Mouse (Mus musculus) lung, embryonic 16.5 days (tissue): ENCODE data around the gene Zfp335. TPM values are rescaled to one million over a fixed set of nuclear protein-coding genes. Genes with fewer than 3 reads are reported as not detected.

Source experiments
- ATAC-seq: fragments of 200-750 bp; cut with Nextera tagmentation; 2 replicates; pipeline ENCODE4 v1.8.0; 2017; ENCODE audit warnings: low read depth, mild to moderate bottlenecking, moderate library complexity
- H3K27ac ChIP-seq: fragments of 300-500 bp; sonication (generic); 2 replicates; pipeline ENCODE4 v1.5.1; 2014; ENCODE audit warnings: mild to moderate bottlenecking, control low read depth, low read length
- H3K27me3 ChIP-seq: fragments of 300-500 bp; sonication (generic); 2 replicates; pipeline ENCODE4 v1.6.1; 2014; ENCODE audit warnings: low read depth, low read length, mixed read lengths; ENCODE audit not compliant: control insufficient read depth, insufficient read depth
- H3K36me3 ChIP-seq: fragments of 300-500 bp; sonication (generic); 2 replicates; pipeline ENCODE4 v1.6.1; 2014; ENCODE audit warnings: low read length; ENCODE audit not compliant: control insufficient read depth, insufficient read depth
- H3K4me1 ChIP-seq: fragments of 300-500 bp; sonication (generic); replicated peaks from 2 replicates; pipeline ENCODE4 v1.6.1; 2014; ENCODE audit warnings: low read length, mixed read lengths; ENCODE audit not compliant: control insufficient read depth, insufficient read depth
- H3K4me2 ChIP-seq: fragments of 300-500 bp; sonication (generic); 2 replicates; pipeline ENCODE4 v1.6.1; 2014; ENCODE audit warnings: low read depth, low read length, control low read depth
- H3K4me3 ChIP-seq: fragments of 300-500 bp; sonication (generic); 2 replicates; pipeline ENCODE4 v1.5.1; 2014; ENCODE audit warnings: mild to moderate bottlenecking, low read length, control low read depth
- H3K9ac ChIP-seq: fragments of 300-500 bp; sonication (generic); 2 replicates; pipeline ENCODE4 v1.6.1; 2014; ENCODE audit warnings: low read length, control low read depth
- H3K9me3 ChIP-seq: fragments of 300-500 bp; sonication (generic); 2 replicates; pipeline ENCODE4 v1.6.1; 2016; ENCODE audit warnings: low read length; ENCODE audit not compliant: control insufficient read depth
- WGBS: fragments of 180-500 bp; shearing (Covaris S2); extraction: QIAGEN DNeasy Blood & Tissue Kit; methylation state at CpG from one replicate; pipeline ENCODE4 v1.1.7; 2014; 5-methylcytosine and 5-hydroxymethylcytosine counted together
- polyA plus RNA-seq: library from polyadenylated mRNA; unstranded; fragments of >200 nt; fragmentation: Nextera tagmentation; extraction: Ambion mirVana; gene quantifications from 2 replicates; pipeline ENCODE4 v1.2.1, GENCODE M21; 2015

Gene Zfp335
- polyA plus RNA-seq: 14.3 and 14.6 TPM in 2 replicates

- peaks cover 16% of the 10 kb centered on the region for H3K4me1 ChIP-seq
- peak within 1 kb of the TSS; percentile 78 for H3K4me3 ChIP-seq
- under 1% methylated on average over 90 of the region's 91 CpGs for WGBS
- peaks cover under 1% of the 10 kb centered on the region; the same call in 1 of the 2 replicates for H3K9me3 ChIP-seq
- peak within 1 kb of the TSS; percentile 99 for H3K27ac ChIP-seq
- H3K36me3 ChIP-seq: peaks cover 29% of the 10 kb centered on the region
- no peaks in the 10 kb centered on the region for H3K27me3 ChIP-seq
- H3K4me2 ChIP-seq: peak within 1 kb of the TSS; percentile 75
- H3K9ac ChIP-seq: peak within 1 kb of the TSS; percentile 96
- peak; percentile 90 for ATAC-seq
Measured at GRCm38 (mm10) chr2:164911086-164912048, at the start of gene Zfp335. Gene Zfp335, minus strand, starts transcription at chr2:164911757.

- Histone ChIP-seq H3K4me2 (peak within 1 kb of the TSS; percentile 79), H3K36me3 (no peaks in the 10 kb centered on the region), H3K4me3 (peak within 1 kb of the TSS; percentile 59), H3K9ac (peak within 1 kb of the TSS; percentile 63), H3K27me3 (peaks cover 2% of the 10 kb centered on the region; the same call in 1 of the 2 replicates), H3K4me1 (peaks cover 2% of the 10 kb centered on the region; the same call in 1 of the 2 replicates), H3K27ac (no peak within 1 kb of the TSS), H3K9me3 (no peaks in the 10 kb centered on the region)
- WGBS: 2% methylated on average over 31 of the region's 54 CpGs
- ATAC-seq: peak; percentile 82
Measured at GRCm38 (mm10) chr2:164960716-164961441, 49.3 kb upstream of the Zfp335 start, which contains the start of gene Slc12a5. Gene Slc12a5, plus strand, starts transcription at chr2:164960802.

- no peak overlapping the region for H3K27ac ChIP-seq
- H3K9ac ChIP-seq: no peak overlapping the region
- H3K36me3 ChIP-seq: no peaks in the 10 kb centered on the region
- peaks cover 2% of the 10 kb centered on the region; the same call in 1 of the 2 replicates for H3K4me1 ChIP-seq
- H3K27me3 ChIP-seq: peaks cover 16% of the 10 kb centered on the region
- H3K4me2 ChIP-seq: no peak overlapping the region
- ATAC-seq: no peak
- H3K4me3 ChIP-seq: no peak overlapping the region
- H3K9me3 ChIP-seq: no peaks in the 10 kb centered on the region
- 64% methylated on average over 9 of the region's 9 CpGs for WGBS
Measured at GRCm38 (mm10) chr2:164957548-164958315, 46.2 kb upstream of the Zfp335 start.

GRCm38 (mm10) chr2:164956195-164956594 lies 44.6 kb upstream of the Zfp335 start:
- Histone ChIP-seq H3K4me2 (no peak overlapping the region), H3K27ac (no peak overlapping the region), H3K4me3 (no peak overlapping the region), H3K9ac (no peak overlapping the region), H3K9me3 (0 out of 2 replicates have a peak, but pooled peaks cover 3% of the 10 kb centered on the region), H3K27me3 (peaks cover 30% of the 10 kb centered on the region), H3K4me1 (peaks cover 2% of the 10 kb centered on the region; the same call in 1 of the 2 replicates), H3K36me3 (no peaks in the 10 kb centered on the region)
- WGBS: 47% methylated on average over 5 of the region's 5 CpGs
- no peak for ATAC-seq

GRCm38 (mm10) chr2:164955725-164956124 lies 44.2 kb upstream of the Zfp335 start:
- Histone ChIP-seq H3K27me3 (peaks cover 34% of the 10 kb centered on the region), H3K27ac (no peak overlapping the region), H3K4me3 (no peak overlapping the region), H3K36me3 (no peaks in the 10 kb centered on the region), H3K4me2 (no peak overlapping the region), H3K9me3 (0 out of 2 replicates have a peak, but pooled peaks cover 3% of the 10 kb centered on the region), H3K4me1 (peaks cover 2% of the 10 kb centered on the region; the same call in 1 of the 2 replicates), H3K9ac (no peak overlapping the region)
- ATAC-seq: no peak
- WGBS: 65% methylated on average over 4 of the region's 4 CpGs

GRCm38 (mm10) chr2:164953224-164953623 lies 41.7 kb upstream of the Zfp335 start:
- H3K27me3 ChIP-seq: peaks cover 59% of the 10 kb centered on the region
- H3K36me3 ChIP-seq: no peaks in the 10 kb centered on the region
- WGBS: under 1% methylated on average over 21 of the region's 21 CpGs
- no peak overlapping the region for H3K4me3 ChIP-seq
- H3K9me3 ChIP-seq: 0 out of 2 replicates have a peak, but pooled peaks cover 3% of the 10 kb centered on the region
- H3K4me1 ChIP-seq: peaks cover 2% of the 10 kb centered on the region; the same call in 1 of the 2 replicates
- no peak overlapping the region for H3K9ac ChIP-seq
- no peak overlapping the region for H3K27ac ChIP-seq
- peak overlapping the region; percentile 14; the same call in 1 of the 2 replicates for H3K4me2 ChIP-seq
- ATAC-seq: peak; percentile 78

- ATAC-seq: no peak
Measured at GRCm38 (mm10) chr2:164952448-164952847, 40.9 kb upstream of the Zfp335 start.

GRCm38 (mm10) chr2:164951745-164952144 lies 40.2 kb upstream of the Zfp335 start:
- Histone ChIP-seq H3K4me2 (no peak overlapping the region), H3K9me3 (0 out of 2 replicates have a peak, but pooled peaks cover 3% of the 10 kb centered on the region), H3K36me3 (no peaks in the 10 kb centered on the region), H3K27ac (no peak overlapping the region), H3K4me1 (peaks cover 2% of the 10 kb centered on the region; the same call in 1 of the 2 replicates), H3K9ac (no peak overlapping the region), H3K27me3 (peaks cover 69% of the 10 kb centered on the region), H3K4me3 (no peak overlapping the region)
- 77% methylated on average over 4 of the region's 4 CpGs for WGBS
- ATAC-seq: no peak

More at GRCm38 (mm10) chr2:164952448-164952847, 40.9 kb upstream of the Zfp335 start:
- Histone ChIP-seq H3K4me3 (no peak overlapping the region), H3K4me1 (peaks cover 2% of the 10 kb centered on the region; the same call in 1 of the 2 replicates), H3K9me3 (0 out of 2 replicates have a peak, but pooled peaks cover 3% of the 10 kb centered on the region), H3K27me3 (peaks cover 66% of the 10 kb centered on the region), H3K36me3 (no peaks in the 10 kb centered on the region), H3K4me2 (no peak overlapping the region), H3K27ac (no peak overlapping the region), H3K9ac (no peak overlapping the region)
- WGBS: 33% methylated on average over 13 of the region's 13 CpGs
